Mouse (Mus musculus): ENCODE measurements around the gene Chn2.

Chn2 gene

DNA sequence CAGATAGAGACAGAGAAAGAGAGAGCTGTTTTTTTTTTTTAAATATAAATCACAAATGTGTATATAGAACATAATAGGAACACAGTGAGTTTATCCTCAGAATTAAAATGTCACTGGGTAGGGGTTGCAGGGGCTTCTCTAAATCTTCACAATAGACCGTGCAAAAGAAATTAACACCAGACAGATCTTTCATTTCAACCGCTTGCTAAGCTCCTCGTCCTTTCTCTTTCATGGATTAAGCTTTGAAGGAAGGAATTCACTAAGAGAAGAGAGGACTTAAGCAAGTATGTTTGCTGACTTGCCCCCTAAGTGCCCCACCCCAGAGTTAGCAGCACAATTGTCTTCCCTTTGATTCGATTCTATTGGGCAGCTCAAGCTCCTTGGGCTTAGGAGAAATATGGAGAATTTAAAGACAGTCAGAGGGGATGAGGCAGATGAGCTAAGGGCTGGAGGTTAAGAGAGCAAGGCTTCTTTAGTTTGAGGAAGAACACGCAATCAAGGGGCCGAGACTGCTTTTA lies 166.9 kb downstream of the Chn2 start:
- no peaks in the 10 kb centered on the region for H3K36me3 ChIP-seq (ENCODE audit: insufficient read depth, low read length)
- TF ChIP-seq CTCF (conservative IDR thresholded peaks at IDR 0.05; ENCODE audit: low read length), result no peak
- no peak for TF ChIP-seq POU5F1 (IDR thresholded peaks at IDR 0.05; ENCODE audit: borderline replicate concordance, low read length)
- TF ChIP-seq NANOG (IDR thresholded peaks at IDR 0.05; ENCODE audit: borderline replicate concordance, low read length), result no peak
- H3K27me3 ChIP-seq (ENCODE audit: insufficient read depth, low read length), result no peaks in the 10 kb centered on the region
- H3K4me3 ChIP-seq (replicated peaks; ENCODE audit: low read length), result no peak overlapping the region
- no peaks in the 10 kb centered on the region for H3K9me3 ChIP-seq (ENCODE audit: low read length)
- peaks cover 21% of the 10 kb centered on the region for H3K4me1 ChIP-seq (replicated peaks; ENCODE audit: low read depth, low read length)

DNA sequence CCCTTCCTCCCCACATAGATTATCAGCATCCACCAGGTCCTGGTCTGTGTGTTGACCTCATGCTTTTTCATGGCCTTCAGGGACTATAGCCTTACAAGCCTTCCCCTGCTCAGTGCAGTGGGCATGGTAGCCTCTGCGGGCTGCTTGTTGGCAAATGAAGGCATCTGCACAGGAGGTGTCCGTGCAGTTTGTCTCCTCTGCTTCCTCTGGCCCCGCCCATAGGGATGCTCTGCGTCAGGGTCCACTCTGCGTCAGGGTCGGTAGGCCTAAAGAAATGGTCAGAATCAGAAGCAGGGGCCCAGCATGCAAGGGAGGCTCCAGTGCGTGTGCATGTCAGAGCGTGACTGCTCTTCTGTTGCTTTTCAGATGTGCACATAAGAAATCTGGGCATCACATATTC lies 169.4 kb downstream of the Chn2 start:
- Histone ChIP-seq H3K4me1 (replicated peaks; ENCODE audit: low read depth, low read length) (peaks cover 21% of the 10 kb centered on the region), H3K27me3 (ENCODE audit: insufficient read depth, low read length) (no peaks in the 10 kb centered on the region), H3K9me3 (ENCODE audit: low read length) (no peaks in the 10 kb centered on the region), H3K36me3 (ENCODE audit: insufficient read depth, low read length) (no peaks in the 10 kb centered on the region), H3K4me3 (replicated peaks; ENCODE audit: low read length) (no peak overlapping the region)
- TF ChIP-seq CTCF (conservative IDR thresholded peaks at IDR 0.05; ENCODE audit: low read length), result no peak
- TF ChIP-seq POU5F1 (IDR thresholded peaks at IDR 0.05; ENCODE audit: borderline replicate concordance, low read length), result no peak
- no peak for TF ChIP-seq NANOG (IDR thresholded peaks at IDR 0.05; ENCODE audit: borderline replicate concordance, low read length)

DNA sequence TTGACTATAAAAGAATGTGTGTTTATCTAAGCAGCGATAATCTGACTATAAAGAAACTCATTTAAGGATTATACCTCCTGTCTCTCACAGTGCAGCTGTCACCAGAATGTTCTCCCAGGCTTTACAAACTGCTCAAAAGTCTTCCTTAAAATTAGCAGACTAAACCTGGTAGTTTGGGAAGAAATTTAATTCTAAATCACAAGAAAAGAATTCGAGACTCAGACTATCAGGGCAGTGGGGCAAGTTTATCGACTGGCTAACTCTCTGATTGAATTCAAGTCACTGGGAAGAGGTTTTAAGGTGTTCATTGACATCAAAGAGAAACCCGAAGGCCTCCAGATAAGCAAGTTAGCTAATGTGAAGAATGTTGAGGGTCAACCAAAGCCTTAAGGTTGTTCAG lies 171.6 kb downstream of the Chn2 start:
- H3K27me3 ChIP-seq (ENCODE audit: insufficient read depth, low read length), result no peaks in the 10 kb centered on the region
- H3K9me3 ChIP-seq (ENCODE audit: low read length), result no peaks in the 10 kb centered on the region
- H3K36me3 ChIP-seq (ENCODE audit: insufficient read depth, low read length), result no peaks in the 10 kb centered on the region
- H3K4me1 ChIP-seq (replicated peaks; ENCODE audit: low read depth, low read length), result peaks cover 13% of the 10 kb centered on the region
- TF ChIP-seq NANOG (IDR thresholded peaks at IDR 0.05; ENCODE audit: borderline replicate concordance, low read length) (no peak), POU5F1 (IDR thresholded peaks at IDR 0.05; ENCODE audit: borderline replicate concordance, low read length) (no peak), CTCF (conservative IDR thresholded peaks at IDR 0.05; ENCODE audit: low read length) (no peak)
- H3K4me3 ChIP-seq (replicated peaks; ENCODE audit: low read length), result no peak overlapping the region

DNA sequence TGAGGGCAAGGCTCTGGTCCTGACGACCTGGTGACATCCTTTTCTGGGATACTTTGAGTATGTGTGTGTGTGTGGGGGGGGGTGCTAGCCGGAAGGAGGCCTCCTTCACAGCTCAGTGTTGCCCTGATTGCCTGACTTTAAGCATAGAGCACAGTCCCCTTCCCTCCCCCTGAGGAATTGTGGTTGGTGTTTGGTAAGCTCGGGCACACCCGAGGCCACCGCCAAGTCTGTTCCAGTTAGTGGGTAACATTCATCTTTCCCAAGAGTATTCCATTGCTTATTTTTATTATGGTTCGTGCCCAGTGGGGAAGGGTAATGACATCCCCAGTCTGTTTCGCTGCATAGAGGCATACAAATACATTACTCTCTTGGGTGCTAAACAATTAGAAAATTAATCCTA lies 172.6 kb downstream of the Chn2 start:
- no peak overlapping the region for H3K4me3 ChIP-seq (replicated peaks; ENCODE audit: low read length)
- H3K36me3 ChIP-seq (ENCODE audit: insufficient read depth, low read length), result no peaks in the 10 kb centered on the region
- H3K27me3 ChIP-seq (ENCODE audit: insufficient read depth, low read length), result no peaks in the 10 kb centered on the region
- no peaks in the 10 kb centered on the region for H3K9me3 ChIP-seq (ENCODE audit: low read length)
- TF ChIP-seq CTCF (conservative IDR thresholded peaks at IDR 0.05; ENCODE audit: low read length) (no peak), POU5F1 (IDR thresholded peaks at IDR 0.05; ENCODE audit: borderline replicate concordance, low read length) (no peak), NANOG (IDR thresholded peaks at IDR 0.05; ENCODE audit: borderline replicate concordance, low read length) (no peak)
- peaks cover 9% of the 10 kb centered on the region for H3K4me1 ChIP-seq (replicated peaks; ENCODE audit: low read depth, low read length)

DNA sequence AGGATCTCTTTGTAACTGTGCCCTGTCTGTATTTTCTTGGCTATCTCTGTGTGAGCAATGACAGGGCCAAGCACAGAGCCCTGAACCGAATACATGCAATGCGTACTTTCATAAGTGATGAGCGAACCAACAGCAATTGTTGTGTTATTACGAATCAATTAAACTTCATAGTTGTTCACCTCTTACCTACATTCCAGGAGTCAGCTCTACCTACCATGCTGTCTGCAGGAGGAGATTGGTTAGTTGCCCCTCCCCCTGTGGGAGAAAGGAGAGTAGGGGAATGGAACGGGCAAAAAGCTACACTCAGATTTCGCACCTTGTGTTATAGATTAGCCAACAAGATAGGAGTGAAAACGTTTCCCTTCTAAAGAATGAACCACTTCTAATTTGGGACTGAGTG lies 174.4 kb downstream of the Chn2 start:
- Histone ChIP-seq H3K9me3 (ENCODE audit: low read length) (no peaks in the 10 kb centered on the region), H3K4me1 (replicated peaks; ENCODE audit: low read depth, low read length) (peaks cover 6% of the 10 kb centered on the region), H3K4me3 (replicated peaks; ENCODE audit: low read length) (no peak overlapping the region), H3K36me3 (ENCODE audit: insufficient read depth, low read length) (0 out of 2 replicates have a peak, but pooled peaks cover 3% of the 10 kb centered on the region), H3K27me3 (ENCODE audit: insufficient read depth, low read length) (no peaks in the 10 kb centered on the region)
- no peak for TF ChIP-seq NANOG (IDR thresholded peaks at IDR 0.05; ENCODE audit: borderline replicate concordance, low read length)
- TF ChIP-seq POU5F1 (IDR thresholded peaks at IDR 0.05; ENCODE audit: borderline replicate concordance, low read length), result no peak
- no peak for TF ChIP-seq CTCF (conservative IDR thresholded peaks at IDR 0.05; ENCODE audit: low read length)

DNA sequence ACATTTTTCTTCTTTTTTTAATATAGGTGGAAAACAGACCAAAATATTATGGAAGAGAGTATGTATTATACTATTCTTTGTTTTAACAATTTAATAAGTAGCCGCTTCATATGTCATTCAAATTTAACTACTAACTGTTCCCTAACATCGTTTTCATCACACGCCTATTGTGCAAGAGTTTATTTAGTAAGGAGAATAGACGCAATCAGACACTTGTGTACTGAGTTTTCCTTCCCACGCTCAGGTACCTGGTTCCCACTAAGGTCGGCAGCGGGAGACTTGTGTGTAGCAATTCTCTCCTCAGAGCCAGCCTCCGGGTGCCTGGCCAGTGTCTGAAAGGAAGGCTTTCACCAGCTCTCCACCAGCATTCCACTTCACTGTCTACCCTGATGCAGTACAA lies 176.3 kb downstream of the Chn2 start:
- peaks cover 3% of the 10 kb centered on the region; the same call in 1 of the 2 replicates for H3K27me3 ChIP-seq (ENCODE audit: insufficient read depth, low read length)
- no peak for TF ChIP-seq NANOG (IDR thresholded peaks at IDR 0.05; ENCODE audit: borderline replicate concordance, low read length)
- TF ChIP-seq CTCF (conservative IDR thresholded peaks at IDR 0.05; ENCODE audit: low read length), result no peak
- TF ChIP-seq POU5F1 (IDR thresholded peaks at IDR 0.05; ENCODE audit: borderline replicate concordance, low read length), result no peak
- no peaks in the 10 kb centered on the region for H3K4me1 ChIP-seq (replicated peaks; ENCODE audit: low read depth, low read length)
- peaks cover 21% of the 10 kb centered on the region for H3K36me3 ChIP-seq (ENCODE audit: insufficient read depth, low read length)
- H3K4me3 ChIP-seq (replicated peaks; ENCODE audit: low read length), result no peak overlapping the region
- H3K9me3 ChIP-seq (ENCODE audit: low read length), result no peaks in the 10 kb centered on the region

DNA sequence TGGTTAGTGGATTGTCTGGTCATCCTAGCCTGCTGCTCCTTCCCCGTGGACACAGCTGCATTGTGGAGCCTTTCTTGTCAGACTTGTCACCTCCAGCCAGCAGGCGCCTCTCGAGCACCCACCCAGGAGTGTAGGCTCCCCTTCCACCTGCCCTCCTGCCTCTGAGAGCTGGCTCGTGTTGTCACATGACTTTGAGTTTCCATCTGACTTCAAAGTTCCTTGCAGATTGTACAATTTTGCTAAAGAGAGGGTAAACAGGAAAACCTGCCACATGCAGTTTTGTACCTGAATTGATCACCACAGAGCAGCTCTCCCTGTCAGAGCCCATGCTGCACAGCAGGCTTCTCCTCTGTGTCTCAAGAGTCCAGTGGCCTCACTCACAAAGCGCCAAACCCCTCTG lies 177.2 kb downstream of the Chn2 start:
- peaks cover 22% of the 10 kb centered on the region for H3K36me3 ChIP-seq (ENCODE audit: insufficient read depth, low read length)
- no peak overlapping the region for H3K4me3 ChIP-seq (replicated peaks; ENCODE audit: low read length)
- peaks cover 3% of the 10 kb centered on the region; the same call in 1 of the 2 replicates for H3K27me3 ChIP-seq (ENCODE audit: insufficient read depth, low read length)
- H3K9me3 ChIP-seq (ENCODE audit: low read length), result no peaks in the 10 kb centered on the region
- no peak for TF ChIP-seq NANOG (IDR thresholded peaks at IDR 0.05; ENCODE audit: borderline replicate concordance, low read length)
- no peak for TF ChIP-seq POU5F1 (IDR thresholded peaks at IDR 0.05; ENCODE audit: borderline replicate concordance, low read length)
- no peak for TF ChIP-seq CTCF (conservative IDR thresholded peaks at IDR 0.05; ENCODE audit: low read length)
- no peaks in the 10 kb centered on the region for H3K4me1 ChIP-seq (replicated peaks; ENCODE audit: low read depth, low read length)

DNA sequence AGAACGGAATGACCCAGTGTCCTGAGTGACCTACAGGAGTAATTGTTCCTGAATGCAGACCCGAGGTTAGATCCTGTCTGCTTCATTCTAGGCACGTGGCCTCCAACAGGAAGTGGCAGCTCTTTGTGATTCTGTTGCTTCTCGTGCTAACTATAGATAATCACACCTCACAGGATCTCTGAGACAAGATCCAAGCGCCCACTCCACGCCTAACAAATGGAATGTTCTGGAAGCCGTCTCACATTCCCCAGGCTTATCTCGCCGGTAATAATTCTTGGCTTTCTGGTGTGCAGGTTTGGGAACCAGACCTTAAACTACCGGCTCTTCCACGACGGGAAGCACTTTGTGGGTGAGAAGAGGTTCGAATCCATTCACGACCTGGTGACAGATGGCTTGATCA lies 180.8 kb downstream of the Chn2 start:
- TF ChIP-seq NANOG (IDR thresholded peaks at IDR 0.05; ENCODE audit: borderline replicate concordance, low read length) (no peak), POU5F1 (IDR thresholded peaks at IDR 0.05; ENCODE audit: borderline replicate concordance, low read length) (no peak), CTCF (conservative IDR thresholded peaks at IDR 0.05; ENCODE audit: low read length) (no peak)
- H3K4me3 ChIP-seq (replicated peaks; ENCODE audit: low read length), result no peak overlapping the region
- peaks cover 3% of the 10 kb centered on the region; the same call in 1 of the 2 replicates for H3K27me3 ChIP-seq (ENCODE audit: insufficient read depth, low read length)

DNA sequence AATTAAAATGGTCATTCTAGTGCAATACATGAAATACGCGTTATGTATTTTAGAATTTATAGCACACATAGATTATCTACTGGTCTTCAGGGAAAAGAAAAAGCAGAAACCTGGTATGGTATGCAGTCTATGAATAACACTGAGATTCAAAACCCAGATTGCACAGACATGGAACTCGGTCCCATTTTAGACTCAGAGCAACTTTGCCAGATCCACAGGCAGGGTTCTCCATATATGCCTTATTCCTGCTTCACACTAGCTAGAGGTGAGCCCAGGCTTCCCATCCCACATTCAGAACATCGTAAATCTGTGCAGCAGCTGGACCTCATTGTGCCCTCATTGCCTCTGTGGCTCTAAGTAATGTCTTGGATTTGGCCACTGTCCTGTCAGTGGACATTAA lies 184.2 kb downstream of the Chn2 start:
- Histone ChIP-seq H3K27me3 (ENCODE audit: insufficient read depth, low read length) (peaks cover 8% of the 10 kb centered on the region; the same call in 1 of the 2 replicates), H3K4me1 (replicated peaks; ENCODE audit: low read depth, low read length) (peaks cover 28% of the 10 kb centered on the region), H3K4me3 (replicated peaks; ENCODE audit: low read length) (no peak overlapping the region), H3K36me3 (ENCODE audit: insufficient read depth, low read length) (peaks cover 24% of the 10 kb centered on the region), H3K9me3 (ENCODE audit: low read length) (no peaks in the 10 kb centered on the region)
- TF ChIP-seq NANOG (IDR thresholded peaks at IDR 0.05; ENCODE audit: borderline replicate concordance, low read length) (no peak), POU5F1 (IDR thresholded peaks at IDR 0.05; ENCODE audit: borderline replicate concordance, low read length) (no peak), CTCF (conservative IDR thresholded peaks at IDR 0.05; ENCODE audit: low read length) (no peak)

More for the DNA sequence above, 180.8 kb downstream of the Chn2 start:
- peaks cover 15% of the 10 kb centered on the region for H3K4me1 ChIP-seq (replicated peaks; ENCODE audit: low read depth, low read length)
- peaks cover 24% of the 10 kb centered on the region for H3K36me3 ChIP-seq (ENCODE audit: insufficient read depth, low read length)
- no peaks in the 10 kb centered on the region for H3K9me3 ChIP-seq (ENCODE audit: low read length)

Data from E14TG2a.4 (cell line).